Mouse (Mus musculus) heart, adult 2 months (tissue): ENCODE data around the gene Fermt2.

Experiments
- CTCF ChIP-seq: fragments of 200-600 bp; IDR thresholded peaks from 2 replicates; pipeline ENCODE4 v1.8.1; 2022; ENCODE audit warnings: antibody characterized with exemption, mild to moderate bottlenecking, moderate library complexity
- POLR2A ChIP-seq: fragments of 200-500 bp; IDR thresholded peaks from 2 replicates; pipeline ENCODE4 v1.6.1; 2011; ENCODE audit warnings: mild to moderate bottlenecking, low read depth, low read length, control low read depth; ENCODE audit not compliant: insufficient read depth

DNA sequence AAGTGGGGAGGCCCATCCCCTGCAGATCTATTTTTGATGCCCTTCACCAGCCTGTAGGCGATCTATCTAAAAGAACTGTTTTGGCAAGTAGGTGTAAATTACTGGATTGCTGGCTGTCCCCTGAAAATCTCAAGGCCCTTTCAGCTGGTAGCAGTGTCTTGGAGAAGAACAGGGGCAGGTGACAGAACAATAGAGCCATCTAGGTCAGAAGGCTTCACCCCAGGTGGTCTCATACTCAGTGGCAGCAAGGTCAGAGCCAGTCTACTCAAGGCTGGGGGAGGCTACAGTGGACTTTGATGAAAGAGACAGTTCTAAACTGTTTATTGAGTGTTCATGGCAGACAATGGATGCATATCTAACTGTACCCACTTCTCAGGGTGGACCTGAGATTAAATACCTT is 29.1 kb upstream of the Fermt2 start:
- TF ChIP-seq CTCF (no peak), POLR2A (no peak)
